Mouse (Mus musculus) urinary bladder, adult 2 months (tissue): ENCODE data around the gene Gpr39. TPM values are rescaled to one million over a fixed set of nuclear protein-coding genes. Genes with fewer than 3 reads are reported as not detected.

Experiments used
- DNase-seq: peaks from one replicate; pipeline ENCODE4 v3.0.0; 2022; ENCODE audit warnings: low spot score
- polyA plus RNA-seq: library from polyadenylated mRNA; depleted of rRNA; stranded (reverse); fragments of >200 nt; gene quantifications from 2 replicates; pipeline ENCODE4 v1.2.3, GENCODE M21; 2012

Gene Gpr39
- polyA plus RNA-seq, 1 experiment, result 35.9 TPM

GRCm38 (mm10) chr1:125694338-125694737 lies 17.5 kb downstream of the Gpr39 start:
- DNase-seq, result no peak

- DNase-seq, result no peak
These were observed 24.4 kb downstream of the Gpr39 start for GRCm38 (mm10) chr1:125701101-125701590.

- DNase-seq, result no peak
These were observed 25.0 kb downstream of the Gpr39 start for GRCm38 (mm10) chr1:125701773-125702172.

- DNase-seq, result no peak
These were observed 25.5 kb downstream of the Gpr39 start for GRCm38 (mm10) chr1:125702326-125702725.

- DNase-seq, result no peak
These were observed 28.6 kb downstream of the Gpr39 start for GRCm38 (mm10) chr1:125705412-125705811.

GRCm38 (mm10) chr1:125715286-125715685 lies 38.5 kb downstream of the Gpr39 start:
- DNase-seq, result no peak

GRCm38 (mm10) chr1:125716241-125716640 lies 39.4 kb downstream of the Gpr39 start:
- no peak for DNase-seq

- DNase-seq, result no peak
These were observed 41.1 kb downstream of the Gpr39 start for GRCm38 (mm10) chr1:125717906-125718305.

- no peak for DNase-seq
These were observed 42.3 kb downstream of the Gpr39 start for GRCm38 (mm10) chr1:125719127-125719526.

- DNase-seq, result no peak
These were observed 44.4 kb downstream of the Gpr39 start for GRCm38 (mm10) chr1:125721104-125721758.

GRCm38 (mm10) chr1:125724304-125724703 lies 47.5 kb downstream of the Gpr39 start:
- DNase-seq, result no peak

GRCm38 (mm10) chr1:125729025-125729565 lies 52.3 kb downstream of the Gpr39 start:
- no peak for DNase-seq

GRCm38 (mm10) chr1:125729731-125730536 lies 53.1 kb downstream of the Gpr39 start:
- no peak for DNase-seq

- no peak for DNase-seq
These were observed 53.7 kb downstream of the Gpr39 start for GRCm38 (mm10) chr1:125730537-125730880.

GRCm38 (mm10) chr1:125731854-125732253 lies 55.1 kb downstream of the Gpr39 start:
- no peak for DNase-seq

- DNase-seq, result no peak
These were observed 68.0 kb downstream of the Gpr39 start for GRCm38 (mm10) chr1:125744766-125745165.

GRCm38 (mm10) chr1:125755335-125755996 lies 78.7 kb downstream of the Gpr39 start:
- DNase-seq, result no peak

GRCm38 (mm10) chr1:125759972-125760695 lies 83.3 kb downstream of the Gpr39 start:
- DNase-seq, result no peak

GRCm38 (mm10) chr1:125760696-125761025 lies 83.9 kb downstream of the Gpr39 start:
- DNase-seq, result no peak

- DNase-seq, result no peak
These were observed 85.3 kb downstream of the Gpr39 start for GRCm38 (mm10) chr1:125762076-125762475.

GRCm38 (mm10) chr1:125789804-125790203 lies 113.0 kb downstream of the Gpr39 start:
- DNase-seq, result no peak

GRCm38 (mm10) chr1:125800506-125800905 lies 123.7 kb downstream of the Gpr39 start:
- no peak for DNase-seq
